Mouse (Mus musculus) ZHBTc4 (cell line): ENCODE results near the gene Rbp4.
A peak's percentile ranks its signal among the peaks of the same experiment; 100 is the strongest.

ENCODE experiments used
- DNase-seq: peaks from one replicate; pipeline ENCODE4 v3.0.0-alpha.2; 2011; ENCODE audit warnings: low read depth, low spot score

Rbp4 gene

DNA sequence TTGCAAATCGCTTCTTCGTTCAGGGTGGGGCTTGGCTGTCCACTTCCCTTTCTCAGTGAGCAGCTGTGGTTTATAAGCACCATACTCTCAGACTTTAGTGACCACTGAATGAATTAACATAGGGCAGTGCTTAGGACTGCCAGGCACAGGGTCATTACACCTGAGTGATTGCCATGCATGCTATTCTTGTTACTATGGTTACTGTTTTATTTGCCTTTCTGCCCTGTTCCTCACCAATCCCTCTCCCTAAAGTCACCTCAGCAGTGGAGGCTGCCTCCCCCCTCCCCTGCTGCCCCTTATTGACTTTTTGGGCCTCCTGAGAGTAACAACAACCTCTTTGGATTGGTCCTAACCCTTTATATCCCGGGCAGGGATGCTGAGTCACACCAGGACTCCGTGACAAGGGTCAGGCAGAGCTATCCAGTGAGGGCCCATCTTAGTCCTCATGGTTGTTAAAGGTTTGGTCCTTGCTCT, 33.5 kb downstream of the Rbp4 start:
- DNase-seq = no peak

DNA sequence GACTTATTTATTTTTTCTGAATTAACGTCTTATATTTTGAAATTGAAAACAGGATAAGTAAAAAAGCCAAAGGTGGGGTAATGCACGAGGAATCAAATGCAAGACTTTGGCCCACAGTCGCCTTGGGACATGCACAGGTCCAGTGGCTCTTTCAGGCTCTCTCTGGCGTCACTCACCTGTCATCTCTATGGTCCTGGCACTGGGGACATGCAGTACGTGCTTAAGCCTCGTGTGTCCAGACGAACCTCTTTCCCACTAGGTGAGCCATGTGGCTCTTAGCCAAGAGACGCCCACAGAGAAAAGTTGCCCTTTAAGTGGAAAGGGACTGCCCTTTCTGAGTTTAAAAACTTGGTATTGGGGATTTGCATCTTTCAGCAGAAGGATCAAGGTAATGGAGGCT, 35.7 kb downstream of the Rbp4 start:
- DNase-seq = no peak

DNA sequence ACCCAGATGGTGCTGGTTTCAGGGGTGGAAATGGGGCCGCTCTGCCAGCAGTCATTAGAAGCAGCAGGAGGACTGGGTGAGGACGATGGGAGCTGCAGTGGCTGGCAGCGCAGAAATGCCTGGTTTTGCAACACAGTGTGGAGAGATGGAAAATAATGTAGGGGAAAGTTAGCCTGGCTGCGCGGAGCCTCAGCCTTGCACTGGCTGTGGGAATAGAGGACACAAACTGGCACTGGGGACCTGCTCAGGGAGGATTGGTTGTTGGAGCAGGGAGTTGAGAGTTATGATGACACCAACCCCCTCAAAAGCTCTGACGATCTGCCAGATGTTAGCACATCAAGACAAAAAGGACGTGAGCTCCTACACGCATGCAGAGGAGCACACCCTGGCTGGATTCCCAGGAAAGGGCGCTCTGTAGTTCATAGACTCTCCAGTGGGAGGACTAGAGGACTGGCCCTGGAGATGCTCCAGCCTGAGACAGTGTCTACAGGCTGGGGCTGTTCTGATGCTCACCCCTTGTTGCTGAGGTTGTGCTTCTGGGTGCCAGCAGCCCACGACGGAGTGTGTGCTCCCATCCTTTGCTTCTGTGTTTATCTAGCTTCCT, 38.0 kb downstream of the Rbp4 start:
- DNase-seq = peak; percentile 77

DNA sequence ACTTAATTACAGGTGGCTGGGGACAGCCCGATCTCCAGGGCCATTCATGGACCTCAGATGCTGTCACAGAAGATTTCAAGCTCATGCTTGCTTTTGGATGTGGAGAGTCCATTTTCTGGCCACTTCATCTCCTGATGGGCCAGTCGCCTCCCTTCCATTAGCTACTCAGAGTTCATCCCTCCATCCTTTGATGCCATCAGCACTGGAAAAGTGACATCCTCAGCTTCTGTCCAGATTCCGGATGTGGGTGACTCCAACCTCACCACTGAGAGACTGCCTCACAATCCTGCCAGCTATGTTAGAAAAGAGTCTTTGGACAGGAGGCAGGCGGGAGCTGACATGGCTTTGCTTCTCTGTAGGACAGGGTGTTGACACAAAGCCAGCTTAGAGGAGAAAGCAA, 39.2 kb downstream of the Rbp4 start:
- DNase-seq = no peak

DNA sequence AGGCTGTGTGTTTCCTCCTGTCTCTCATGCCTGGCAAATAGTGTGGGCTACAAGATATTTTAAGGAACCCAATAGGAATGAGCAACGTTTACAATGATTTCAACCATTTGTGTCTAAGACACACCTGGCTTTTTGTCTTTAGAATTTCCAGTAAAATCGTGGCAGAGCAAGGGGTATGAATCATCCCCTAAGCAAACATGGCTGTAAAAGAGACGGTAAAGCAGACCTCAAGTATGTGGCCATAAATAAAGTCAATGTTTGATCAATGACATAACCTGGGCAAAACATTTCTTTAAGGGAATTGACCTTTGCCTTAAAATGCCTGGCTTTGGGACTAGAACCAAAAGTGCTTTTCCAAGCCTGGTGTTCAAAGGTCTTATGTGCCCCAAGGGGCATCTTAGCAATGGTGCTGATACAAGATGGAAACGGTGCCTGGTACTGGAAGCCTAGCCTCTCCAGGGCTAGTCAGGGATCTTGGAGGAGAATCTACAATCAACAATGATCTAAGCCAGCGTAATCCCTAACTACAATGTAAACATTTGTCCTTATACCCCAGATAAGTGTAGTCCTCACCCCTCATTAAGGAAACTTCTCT, 42.1 kb downstream of the Rbp4 start:
- DNase-seq = no peak

DNA sequence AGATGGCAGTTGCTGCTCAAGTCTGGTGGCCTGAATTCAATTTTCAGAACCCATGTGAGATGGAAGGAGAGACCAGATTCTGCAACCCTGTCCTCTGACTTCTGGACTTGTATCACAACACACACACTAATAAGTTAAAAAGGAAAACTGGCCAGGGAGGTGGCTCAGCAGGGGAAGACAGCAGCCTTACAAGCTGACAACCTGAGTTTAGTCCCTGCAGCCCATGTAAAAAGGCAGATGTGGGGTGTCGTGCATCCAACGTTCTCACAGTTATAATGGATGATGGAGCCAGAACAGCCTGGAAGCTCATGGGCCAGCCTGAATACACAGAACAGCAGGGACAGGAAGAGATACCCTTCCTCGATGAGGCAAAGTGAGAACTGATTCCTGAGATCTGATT, 43.7 kb downstream of the Rbp4 start:
- no peak for DNase-seq

DNA sequence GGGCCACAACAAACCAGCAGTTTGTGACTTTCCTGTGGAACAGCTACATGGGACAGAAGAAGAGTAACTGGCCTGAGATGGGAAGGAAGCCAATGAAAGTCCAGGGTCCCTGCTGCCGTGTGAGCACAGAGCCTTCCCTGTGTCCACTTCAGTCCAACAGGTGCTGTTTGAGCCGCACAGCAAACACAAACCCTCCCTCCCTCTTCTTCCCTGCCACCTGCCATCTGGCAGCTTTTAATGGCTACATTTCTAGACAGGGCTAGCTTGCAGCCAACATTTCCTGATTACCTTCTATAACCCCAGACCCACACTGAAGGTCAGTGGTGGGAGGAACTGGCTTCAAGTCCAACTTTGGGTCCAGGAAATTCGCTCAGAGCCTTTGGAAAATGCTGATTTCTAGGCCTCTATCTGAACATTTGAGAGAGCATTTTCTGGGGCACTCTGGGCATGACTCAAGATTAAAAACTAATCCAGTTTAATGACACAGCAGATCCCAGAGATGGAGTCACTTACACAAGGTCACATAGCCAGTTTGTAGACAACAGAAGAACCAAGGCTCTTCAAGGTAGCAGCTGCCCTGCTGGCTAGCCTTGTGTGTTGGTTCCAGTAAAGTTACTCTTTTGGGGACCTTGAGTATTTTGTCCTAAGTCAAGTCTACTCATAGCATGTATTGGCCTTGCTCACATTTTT, 47.1 kb downstream of the Rbp4 start:
- no peak for DNase-seq

DNA sequence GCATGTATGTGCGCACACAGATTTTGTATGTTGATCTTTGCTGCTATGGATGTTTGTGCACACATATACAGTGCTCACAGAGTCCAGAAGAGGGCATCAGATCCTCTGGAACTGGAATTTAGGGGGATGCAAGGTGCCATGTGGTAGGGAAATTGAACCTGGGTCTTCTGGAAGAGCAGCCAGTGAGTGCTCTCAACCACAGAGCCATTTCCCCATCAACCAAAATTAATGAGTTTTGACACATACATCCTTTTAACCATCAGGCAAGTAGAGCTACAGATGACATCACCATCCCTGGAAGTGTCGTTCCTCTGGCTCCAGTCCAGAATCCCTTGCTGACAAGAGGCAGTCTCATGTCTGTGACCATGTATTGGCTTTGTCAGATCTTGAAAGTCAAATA, 48.8 kb downstream of the Rbp4 start:
- peak; percentile 43 for DNase-seq

DNA sequence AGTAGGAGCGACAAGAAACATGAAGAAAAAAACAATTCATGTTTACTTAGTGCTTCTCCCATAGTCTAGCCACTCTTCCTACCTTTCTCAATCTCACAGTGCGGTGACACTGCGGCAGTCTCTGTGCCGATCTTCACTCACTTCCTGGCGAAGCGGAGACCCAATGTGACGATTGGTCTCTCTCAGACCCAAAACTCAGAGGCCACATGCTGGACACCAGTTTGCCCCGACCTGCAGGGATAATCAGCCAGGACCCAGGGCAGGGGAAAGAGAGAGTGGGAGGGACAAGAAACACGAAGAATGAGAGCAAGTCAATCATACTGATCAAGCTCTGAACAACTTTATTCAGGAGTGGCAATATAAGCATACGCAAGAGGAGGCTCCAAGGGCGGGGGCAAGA, 50.0 kb downstream of the Rbp4 start:
- no peak for DNase-seq

DNA sequence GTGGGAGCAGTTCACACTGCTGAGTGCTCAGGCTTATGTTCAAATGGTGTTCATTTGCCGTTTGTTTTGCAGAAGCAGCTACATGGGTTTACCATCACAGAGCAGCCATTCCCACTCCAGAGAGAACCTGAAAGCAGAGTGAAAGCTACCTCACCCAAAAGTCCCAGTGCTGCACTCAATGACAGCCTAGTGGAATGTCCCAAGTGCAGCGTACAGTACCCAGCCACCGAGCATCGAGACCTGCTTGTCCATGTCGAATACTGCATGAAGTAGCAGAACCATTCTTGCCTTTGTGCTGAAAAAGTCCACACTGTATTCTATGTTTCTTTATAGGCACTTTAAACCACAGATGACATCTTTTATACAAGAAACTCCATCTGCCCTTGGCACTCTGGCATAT, 51.9 kb downstream of the Rbp4 start:
- no peak for DNase-seq
